Mouse (Mus musculus) stomach, postnatal 0 days (tissue): ENCODE data around the gene Atxn7l3. TPM values are rescaled to one million over a fixed set of nuclear protein-coding genes. Genes with fewer than 3 reads are reported as not detected.
A peak's percentile ranks its signal among the peaks of the same experiment; 100 is the strongest.

Experiments
- ATAC-seq: fragments of 200-750 bp; cut with Nextera tagmentation; 2 replicates; pipeline ENCODE4 v1.8.0; 2017; ENCODE audit not compliant: low FRiP score, low TSS enrichment
- DNase-seq: peaks from one replicate; pipeline ENCODE4 v3.0.0-alpha.2; 2016; ENCODE audit warnings: low spot score
- H3K27ac ChIP-seq: fragments of 300-500 bp; sonication (generic); replicated peaks from 2 replicates; pipeline ENCODE4 v1.5.1; 2014; ENCODE audit warnings: mild to moderate bottlenecking, control low read depth
- H3K27me3 ChIP-seq: fragments of 300-500 bp; sonication (generic); 2 replicates; pipeline ENCODE4 v1.6.1; 2014; ENCODE audit warnings: low read length; ENCODE audit not compliant: control insufficient read depth, insufficient read depth
- H3K36me3 ChIP-seq: fragments of 300-500 bp; sonication (generic); 2 replicates; pipeline ENCODE4 v1.6.1; 2014; ENCODE audit warnings: low read length, mixed read lengths; ENCODE audit not compliant: control insufficient read depth, insufficient read depth
- H3K4me1 ChIP-seq: fragments of 300-500 bp; sonication (generic); replicated peaks from 2 replicates; pipeline ENCODE4 v1.6.1; 2014; ENCODE audit warnings: antibody characterized with exemption; ENCODE audit not compliant: control insufficient read depth, insufficient read depth
- H3K4me2 ChIP-seq: fragments of 300-500 bp; sonication (generic); replicated peaks from 2 replicates; pipeline ENCODE4 v1.6.1; 2014; ENCODE audit warnings: low read depth, mild to moderate bottlenecking, control low read depth, moderate library complexity
- H3K4me3 ChIP-seq: fragments of 300-500 bp; sonication (generic); 2 replicates; pipeline ENCODE4 v1.5.1; 2014; ENCODE audit warnings: low read depth, low read length, control low read depth
- H3K9ac ChIP-seq: fragments of 300-500 bp; sonication (generic); 2 replicates; pipeline ENCODE4 v1.6.1; 2014; ENCODE audit warnings: mild to moderate bottlenecking, low read length, control low read depth, mixed read lengths
- H3K9me3 ChIP-seq: fragments of 300-500 bp; sonication (generic); 2 replicates; pipeline ENCODE4 v1.6.1; 2016; ENCODE audit warnings: low read length; ENCODE audit not compliant: control insufficient read depth
- CTCF ChIP-seq: IDR thresholded peaks from 2 replicates; pipeline ENCODE4 v1.5.1; 2016; ENCODE audit warnings: antibody characterized with exemption, low read depth, mild to moderate bottlenecking, moderate library complexity
- EP300 ChIP-seq: optimal IDR thresholded peaks from 2 replicates; pipeline ENCODE3; 2016; ENCODE audit warnings: antibody characterized with exemption
- WGBS: fragments of 180-500 bp; shearing (Covaris S2); extraction: QIAGEN DNeasy Blood & Tissue Kit; methylation state at CpG from one replicate; pipeline ENCODE4 v1.1.7; 2014; 5-methylcytosine and 5-hydroxymethylcytosine counted together
- polyA plus RNA-seq: library from polyadenylated mRNA; unstranded; fragments of >200 nt; fragmentation: Nextera tagmentation; extraction: Ambion mirVana; gene quantifications from 2 replicates; pipeline ENCODE4 v1.2.1, GENCODE M21; 2015

Gene Atxn7l3
- polyA plus RNA-seq, 1 experiment from 2014 or later: 7.3 TPM

DNA sequence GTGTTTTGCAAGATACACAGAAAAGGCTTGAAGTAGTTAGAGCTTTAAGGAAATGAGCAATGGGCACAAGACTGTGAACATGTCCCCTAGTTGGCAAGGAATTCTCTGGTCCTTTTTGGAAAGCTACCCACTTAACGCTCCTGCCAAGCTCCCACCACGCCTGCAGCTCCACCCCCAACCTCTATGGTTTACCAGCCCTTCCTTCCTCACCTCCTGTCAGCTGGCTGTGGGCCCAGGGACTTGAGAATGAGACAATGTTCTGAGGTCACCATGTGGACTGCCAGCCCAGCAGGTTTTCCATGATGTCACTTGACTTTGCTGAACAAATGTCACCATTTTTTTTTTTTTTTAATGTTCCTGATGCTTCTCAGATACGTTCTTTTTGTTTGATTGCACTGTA lies 42.1 kb upstream of the Atxn7l3 start:
- H3K27ac ChIP-seq: no peak overlapping the region
- DNase-seq: peak; percentile 68
- no peak for TF ChIP-seq EP300
- TF ChIP-seq CTCF: no peak
- H3K9me3 ChIP-seq: no peaks in the 10 kb centered on the region
- H3K4me2 ChIP-seq: no peak overlapping the region
- no peaks in the 10 kb centered on the region for H3K36me3 ChIP-seq
- ATAC-seq: peak; percentile 75
- H3K4me3 ChIP-seq: no peak overlapping the region
- H3K27me3 ChIP-seq: no peaks in the 10 kb centered on the region
- no peak overlapping the region for H3K9ac ChIP-seq
- WGBS: 15% methylated on average over 3 of the region's 3 CpGs
- H3K4me1 ChIP-seq: no peaks in the 10 kb centered on the region

DNA sequence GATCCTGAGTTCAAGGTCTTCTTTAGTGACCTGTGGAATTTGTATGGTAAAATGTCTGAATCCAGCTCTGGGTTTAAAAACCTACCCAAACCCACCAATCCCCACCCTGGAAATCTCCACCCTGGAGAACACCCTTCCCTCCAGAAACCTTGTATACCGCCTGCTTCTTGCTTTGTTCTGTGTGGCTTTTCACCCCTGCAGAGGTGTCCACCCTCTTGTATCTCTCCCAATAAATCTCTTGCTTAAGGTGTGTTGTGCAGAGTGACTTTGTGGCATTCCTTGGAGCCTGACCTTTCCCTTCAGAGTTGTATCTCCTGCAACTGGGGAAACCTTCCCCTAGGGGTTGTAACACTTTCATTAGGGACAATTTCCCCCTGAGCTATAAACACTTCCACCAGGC lies 41.5 kb upstream of the Atxn7l3 start:
- WGBS: 64% methylated on average over 1 of the region's 1 CpGs
- DNase-seq (no peak), ATAC-seq (no peak)
- no peaks in the 10 kb centered on the region for H3K36me3 ChIP-seq
- TF ChIP-seq CTCF: no peak
- TF ChIP-seq EP300: no peak
- no peaks in the 10 kb centered on the region for H3K4me1 ChIP-seq
- H3K9me3 ChIP-seq: no peaks in the 10 kb centered on the region
- no peak overlapping the region for H3K9ac ChIP-seq
- no peak overlapping the region for H3K4me2 ChIP-seq
- no peak overlapping the region for H3K27ac ChIP-seq
- no peaks in the 10 kb centered on the region for H3K27me3 ChIP-seq
- no peak overlapping the region for H3K4me3 ChIP-seq

DNA sequence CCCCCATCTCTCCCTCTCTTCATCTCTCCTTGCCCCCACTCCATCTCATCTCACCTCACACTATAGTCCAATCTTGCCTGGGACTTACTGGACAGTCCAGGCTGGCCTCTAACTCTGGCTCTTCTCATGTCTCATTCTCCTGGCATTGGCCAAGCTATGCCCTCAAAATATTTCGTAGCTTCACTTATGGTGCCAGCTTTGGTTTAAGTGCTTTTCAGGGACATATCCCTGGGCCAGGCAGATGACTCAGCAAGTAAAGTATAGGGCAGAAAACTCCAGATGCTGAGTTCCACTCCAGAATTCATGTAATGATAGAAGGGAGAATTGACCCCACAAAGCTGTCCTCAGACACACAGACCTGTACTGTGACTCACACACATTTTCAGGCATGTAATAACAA lies 39.8 kb upstream of the Atxn7l3 start:
- Histone ChIP-seq H3K27ac (no peak overlapping the region), H3K4me2 (no peak overlapping the region), H3K4me3 (no peak overlapping the region), H3K4me1 (no peaks in the 10 kb centered on the region), H3K36me3 (no peaks in the 10 kb centered on the region), H3K9me3 (no peaks in the 10 kb centered on the region), H3K9ac (no peak overlapping the region), H3K27me3 (no peaks in the 10 kb centered on the region)
- no peak for DNase-seq
- WGBS: 70% methylated on average over 1 of the region's 1 CpGs
- TF ChIP-seq CTCF (no peak), EP300 (no peak)
- no peak for ATAC-seq

DNA sequence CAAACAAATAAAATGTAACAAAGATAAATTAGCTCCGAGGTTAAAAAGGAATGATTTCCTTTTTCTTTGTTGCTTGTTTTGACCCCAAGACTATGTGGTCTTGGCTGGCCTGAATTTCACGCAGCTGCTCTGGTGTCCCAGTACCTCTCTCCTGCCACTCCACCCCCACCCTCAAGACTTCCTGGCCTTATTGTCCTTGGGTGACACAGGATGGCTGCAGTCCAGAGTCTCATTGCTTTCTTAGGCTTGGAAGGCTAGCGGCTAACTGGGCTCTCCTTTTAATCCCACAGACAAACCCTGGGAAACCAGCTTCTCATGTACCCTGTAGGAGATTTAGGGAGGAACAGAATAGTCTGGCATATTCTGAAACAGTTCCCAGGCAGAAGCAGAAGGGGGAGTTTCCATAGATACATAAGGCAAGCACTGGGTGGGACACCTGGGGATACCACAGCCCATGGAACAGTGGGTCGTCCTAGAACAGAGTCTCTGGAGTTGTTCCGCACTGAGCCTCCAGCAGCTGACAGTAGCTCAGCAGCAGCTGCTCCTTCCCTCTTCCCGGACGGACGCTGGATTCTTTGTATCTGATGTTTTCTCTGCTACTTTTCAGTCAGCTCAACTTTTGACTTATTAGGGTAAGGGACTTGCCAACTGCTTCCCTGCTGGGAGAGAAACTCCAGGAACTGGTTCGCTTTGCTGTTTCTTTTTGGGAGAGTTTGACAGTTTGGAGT lies 38.7 kb upstream of the Atxn7l3 start:
- ATAC-seq: no peak
- no peak for TF ChIP-seq EP300
- TF ChIP-seq CTCF: no peak
- Histone ChIP-seq H3K9ac (no peak overlapping the region), H3K4me3 (no peak overlapping the region), H3K27ac (no peak overlapping the region), H3K9me3 (no peaks in the 10 kb centered on the region), H3K4me2 (no peak overlapping the region), H3K4me1 (no peaks in the 10 kb centered on the region), H3K27me3 (no peaks in the 10 kb centered on the region), H3K36me3 (no peaks in the 10 kb centered on the region)
- 22% methylated on average over 9 of the region's 9 CpGs for WGBS
- no peak for DNase-seq

DNA sequence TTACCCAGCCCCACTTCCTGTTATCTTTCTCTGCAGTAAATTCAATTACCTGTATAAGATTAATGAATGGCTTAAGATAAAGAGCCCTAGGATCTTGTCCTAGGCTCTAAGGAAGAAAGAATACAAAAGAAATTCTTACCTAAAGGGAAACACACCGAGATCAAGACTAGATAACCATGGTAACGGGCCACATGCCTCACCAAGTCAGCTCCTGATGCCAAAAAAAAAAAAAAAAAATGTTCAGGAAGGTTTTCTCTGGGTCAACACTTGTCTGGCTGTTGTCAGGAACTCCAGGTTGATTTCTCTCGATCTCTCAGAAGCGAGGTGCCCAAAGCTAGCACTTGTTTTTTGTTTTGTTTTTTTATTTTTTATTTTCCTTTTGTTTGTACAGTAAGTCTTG lies 37.6 kb upstream of the Atxn7l3 start:
- Histone ChIP-seq H3K9me3 (no peaks in the 10 kb centered on the region), H3K4me2 (no peak overlapping the region), H3K4me1 (no peaks in the 10 kb centered on the region), H3K36me3 (no peaks in the 10 kb centered on the region), H3K4me3 (no peak overlapping the region), H3K9ac (no peak overlapping the region), H3K27ac (no peak overlapping the region), H3K27me3 (no peaks in the 10 kb centered on the region)
- DNase-seq (no peak), ATAC-seq (no peak)
- TF ChIP-seq EP300 (no peak), CTCF (no peak)
- WGBS: 38% methylated on average over 4 of the region's 4 CpGs

DNA sequence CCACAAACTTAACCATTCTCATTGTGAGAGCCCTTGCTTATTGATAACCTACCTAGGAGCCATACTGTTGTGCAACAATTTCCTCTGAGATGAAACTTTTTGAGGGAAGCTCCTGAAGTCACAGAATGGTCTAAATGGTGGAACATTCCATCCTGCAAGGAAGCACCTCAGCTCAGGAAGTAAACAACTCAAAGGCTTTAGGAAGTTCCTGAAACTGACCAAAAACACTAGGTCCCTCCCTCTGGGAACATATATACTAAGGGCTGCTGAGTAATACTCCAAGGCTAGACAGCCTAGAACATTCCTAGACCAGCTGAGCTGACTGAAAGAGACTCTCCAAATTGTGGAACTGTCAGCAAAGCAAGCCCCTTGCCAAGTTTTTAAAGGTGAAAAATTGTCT lies 36.6 kb upstream of the Atxn7l3 start:
- Histone ChIP-seq H3K4me3 (no peak overlapping the region), H3K27me3 (no peaks in the 10 kb centered on the region), H3K9ac (no peak overlapping the region), H3K36me3 (no peaks in the 10 kb centered on the region), H3K4me1 (no peaks in the 10 kb centered on the region), H3K4me2 (no peak overlapping the region), H3K9me3 (no peaks in the 10 kb centered on the region), H3K27ac (no peak overlapping the region)
- no peak for DNase-seq
- no peak for ATAC-seq
- TF ChIP-seq CTCF (no peak), EP300 (no peak)
